Mouse (Mus musculus): Measurements from ENCODE around the gene Ncoa7. TPM values are rescaled to one million over a fixed set of nuclear protein-coding genes. Genes with fewer than 3 reads are reported as not detected.
"Not testable (repeated sequence)": the region's sequence is repeated elsewhere in the genome, so short reads cannot be mapped to it uniquely, and the experiment has no call there.

Ncoa7 gene
- polyA plus RNA-seq, 1 experiment from 2014 or later = 12.4 TPM

DNA sequence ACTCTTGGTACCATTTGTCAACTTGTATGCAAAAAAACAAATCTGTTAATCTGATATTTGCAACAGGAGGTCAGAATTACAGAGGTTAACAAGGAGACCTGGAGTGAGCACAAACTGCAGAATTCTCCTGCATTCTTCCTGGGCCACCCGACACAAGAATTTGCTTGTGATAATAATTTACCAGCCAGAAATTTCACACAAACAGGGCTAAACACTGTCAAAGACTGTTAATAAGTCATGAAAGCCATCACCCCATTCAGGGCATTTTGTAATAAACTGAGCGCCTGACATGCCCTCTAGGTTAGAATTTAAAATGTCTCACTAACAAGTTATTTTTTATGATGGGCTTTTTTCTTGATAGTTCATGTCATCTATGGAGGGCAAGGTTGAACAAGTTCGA lies 12.1 kb downstream of the Ncoa7 start:
- whole genome bisulfite sequencing (ENCODE audit: insufficient replicate concordance) = 81% methylated on average over 3 of the region's 3 CpGs
- Histone ChIP-seq H3K27me3 (ENCODE audit: control insufficient read depth, insufficient read depth, low read depth, low read length) (no peaks in the 10 kb centered on the region), H3K4me2 (ENCODE audit: low read depth, low read length) (no peak overlapping the region), H3K9me3 (replicated peaks; ENCODE audit: control insufficient read depth, low read length) (0 out of 2 replicates have a peak, but pooled peaks cover under 1% of the 10 kb centered on the region), H3K4me3 (ENCODE audit: low read depth, low read length) (no peak overlapping the region), H3K36me3 (ENCODE audit: control insufficient read depth, insufficient read depth) (peaks cover 11% of the 10 kb centered on the region), H3K4me1 (ENCODE audit: control insufficient read depth, low read depth, low read length) (peaks cover 14% of the 10 kb centered on the region), H3K27ac (ENCODE audit: low read length) (no peak overlapping the region), H3K9ac (ENCODE audit: low read depth, low read length) (no peak overlapping the region)
- no peak for ATAC-seq (ENCODE audit: low read depth)

DNA sequence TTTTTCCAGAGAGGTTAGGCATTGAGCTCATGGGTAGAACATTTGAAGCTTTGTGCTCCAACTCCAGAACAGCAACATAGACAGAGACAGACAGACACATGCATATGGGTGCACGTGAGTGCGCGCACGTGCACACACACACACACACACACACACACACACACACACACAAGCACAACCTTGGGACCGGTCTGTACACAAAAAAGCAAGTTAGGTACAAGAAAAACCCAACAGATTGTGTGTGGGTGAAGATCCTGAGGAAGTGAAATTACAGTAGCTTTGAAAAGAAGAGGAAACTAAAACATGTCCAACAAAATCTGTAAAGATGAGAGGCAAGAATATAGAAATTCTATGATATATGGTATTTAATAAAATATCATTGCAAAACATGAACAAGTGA lies 13.6 kb downstream of the Ncoa7 start:
- no peak overlapping the region for H3K4me2 ChIP-seq (ENCODE audit: low read depth, low read length)
- H3K36me3 ChIP-seq (ENCODE audit: control insufficient read depth, insufficient read depth) = peaks cover 3% of the 10 kb centered on the region
- H3K9me3 ChIP-seq (replicated peaks; ENCODE audit: control insufficient read depth, low read length) = no peaks in the 10 kb centered on the region
- no peak for ATAC-seq (ENCODE audit: low read depth)
- WGBS (ENCODE audit: insufficient replicate concordance) = 87% methylated on average over 5 of the region's 5 CpGs
- no peak overlapping the region for H3K27ac ChIP-seq (ENCODE audit: low read length)
- no peak overlapping the region for H3K4me3 ChIP-seq (ENCODE audit: low read depth, low read length)
- H3K9ac ChIP-seq (ENCODE audit: low read depth, low read length) = no peak overlapping the region
- peaks cover 15% of the 10 kb centered on the region for H3K4me1 ChIP-seq (ENCODE audit: control insufficient read depth, low read depth, low read length)
- H3K27me3 ChIP-seq (ENCODE audit: control insufficient read depth, insufficient read depth, low read depth, low read length) = no peaks in the 10 kb centered on the region

GRCm38 (mm10) chr10:30788340-30788721 lies 14.8 kb downstream of the Ncoa7 start:
- Histone ChIP-seq H3K4me1 (ENCODE audit: control insufficient read depth, low read depth, low read length) (peaks cover 21% of the 10 kb centered on the region), H3K4me3 (ENCODE audit: low read depth, low read length) (no peak overlapping the region), H3K9me3 (replicated peaks; ENCODE audit: control insufficient read depth, low read length) (no peaks in the 10 kb centered on the region), H3K4me2 (ENCODE audit: low read depth, low read length) (no peak overlapping the region), H3K27me3 (ENCODE audit: control insufficient read depth, insufficient read depth, low read depth, low read length) (no peaks in the 10 kb centered on the region), H3K27ac (ENCODE audit: low read length) (no peak overlapping the region; the same call in 1 of the 2 replicates), H3K36me3 (ENCODE audit: control insufficient read depth, insufficient read depth) (no peaks in the 10 kb centered on the region), H3K9ac (ENCODE audit: low read depth, low read length) (no peak overlapping the region)
- WGBS (ENCODE audit: insufficient replicate concordance) = 44% methylated on average over 1 of the region's 1 CpGs
- ATAC-seq (ENCODE audit: low read depth) = 0 out of 2 replicates have a peak, but pooled peaks have one; percentile 43

GRCm38 (mm10) chr10:30787684-30788339 lies 15.3 kb downstream of the Ncoa7 start:
- no peaks in the 10 kb centered on the region for H3K9me3 ChIP-seq (replicated peaks; ENCODE audit: control insufficient read depth, low read length)
- H3K27ac ChIP-seq (ENCODE audit: low read length) = no peak overlapping the region; the same call in 1 of the 2 replicates
- H3K4me1 ChIP-seq (ENCODE audit: control insufficient read depth, low read depth, low read length) = peaks cover 21% of the 10 kb centered on the region
- no peaks in the 10 kb centered on the region for H3K27me3 ChIP-seq (ENCODE audit: control insufficient read depth, insufficient read depth, low read depth, low read length)
- H3K9ac ChIP-seq (ENCODE audit: low read depth, low read length) = no peak overlapping the region
- no peak overlapping the region for H3K4me3 ChIP-seq (ENCODE audit: low read depth, low read length)
- peak; percentile 64 for ATAC-seq (ENCODE audit: low read depth)
- WGBS (ENCODE audit: insufficient replicate concordance) = 47% methylated on average over 3 of the region's 3 CpGs
- no peaks in the 10 kb centered on the region for H3K36me3 ChIP-seq (ENCODE audit: control insufficient read depth, insufficient read depth)
- no peak overlapping the region for H3K4me2 ChIP-seq (ENCODE audit: low read depth, low read length)

GRCm38 (mm10) chr10:30786103-30786754 lies 16.9 kb downstream of the Ncoa7 start:
- H3K4me3 ChIP-seq (ENCODE audit: low read depth, low read length) = no peak overlapping the region
- peaks cover 21% of the 10 kb centered on the region for H3K4me1 ChIP-seq (ENCODE audit: control insufficient read depth, low read depth, low read length)
- no peaks in the 10 kb centered on the region for H3K36me3 ChIP-seq (ENCODE audit: control insufficient read depth, insufficient read depth)
- WGBS (ENCODE audit: insufficient replicate concordance) = 86% methylated on average over 5 of the region's 5 CpGs
- H3K4me2 ChIP-seq (ENCODE audit: low read depth, low read length) = no peak overlapping the region
- no peaks in the 10 kb centered on the region for H3K27me3 ChIP-seq (ENCODE audit: control insufficient read depth, insufficient read depth, low read depth, low read length)
- no peak overlapping the region for H3K9ac ChIP-seq (ENCODE audit: low read depth, low read length)
- no peaks in the 10 kb centered on the region for H3K9me3 ChIP-seq (replicated peaks; ENCODE audit: control insufficient read depth, low read length)
- H3K27ac ChIP-seq (ENCODE audit: low read length) = no peak overlapping the region
- no peak for ATAC-seq (ENCODE audit: low read depth)

GRCm38 (mm10) chr10:30780921-30781320 lies 22.2 kb downstream of the Ncoa7 start:
- ATAC-seq (ENCODE audit: low read depth) = not testable (repeated sequence)

GRCm38 (mm10) chr10:30778240-30778639 lies 24.9 kb downstream of the Ncoa7 start:
- H3K36me3 ChIP-seq (ENCODE audit: control insufficient read depth, insufficient read depth) = no peaks in the 10 kb centered on the region
- H3K27me3 ChIP-seq (ENCODE audit: control insufficient read depth, insufficient read depth, low read depth, low read length) = no peaks in the 10 kb centered on the region
- no peak overlapping the region for H3K27ac ChIP-seq (ENCODE audit: low read length)
- H3K9me3 ChIP-seq (replicated peaks; ENCODE audit: control insufficient read depth, low read length) = no peaks in the 10 kb centered on the region
- WGBS (ENCODE audit: insufficient replicate concordance) = 68% methylated on average over 3 of the region's 3 CpGs
- H3K4me2 ChIP-seq (ENCODE audit: low read depth, low read length) = no peak overlapping the region
- no peak overlapping the region for H3K4me3 ChIP-seq (ENCODE audit: low read depth, low read length)
- H3K9ac ChIP-seq (ENCODE audit: low read depth, low read length) = no peak overlapping the region
- ATAC-seq (ENCODE audit: low read depth) = no peak
- H3K4me1 ChIP-seq (ENCODE audit: control insufficient read depth, low read depth, low read length) = no peaks in the 10 kb centered on the region; the same call in none of the 2 replicates

More at GRCm38 (mm10) chr10:30780921-30781320, 22.2 kb downstream of the Ncoa7 start:
- H3K9ac ChIP-seq (ENCODE audit: low read depth, low read length); H3K27me3 ChIP-seq (ENCODE audit: control insufficient read depth, insufficient read depth, low read depth, low read length); H3K4me3 ChIP-seq (ENCODE audit: low read depth, low read length); H3K4me1 ChIP-seq (ENCODE audit: control insufficient read depth, low read depth, low read length); H3K9me3 ChIP-seq (replicated peaks; ENCODE audit: control insufficient read depth, low read length); H3K27ac ChIP-seq (ENCODE audit: low read length); H3K4me2 ChIP-seq (ENCODE audit: low read depth, low read length); H3K36me3 ChIP-seq (ENCODE audit: control insufficient read depth, insufficient read depth): not testable (repeated sequence)
- WGBS (ENCODE audit: insufficient replicate concordance) = 86% methylated on average over 9 of the region's 9 CpGs

- Histone ChIP-seq H3K9me3 (replicated peaks; ENCODE audit: control insufficient read depth, low read length) (no peaks in the 10 kb centered on the region), H3K27me3 (ENCODE audit: control insufficient read depth, insufficient read depth, low read depth, low read length) (no peaks in the 10 kb centered on the region), H3K4me2 (ENCODE audit: low read depth, low read length) (no peak overlapping the region), H3K36me3 (ENCODE audit: control insufficient read depth, insufficient read depth) (peaks cover 5% of the 10 kb centered on the region), H3K27ac (ENCODE audit: low read length) (no peak overlapping the region), H3K4me3 (ENCODE audit: low read depth, low read length) (no peak overlapping the region), H3K4me1 (ENCODE audit: control insufficient read depth, low read depth, low read length) (no peaks in the 10 kb centered on the region; the same call in none of the 2 replicates), H3K9ac (ENCODE audit: low read depth, low read length) (no peak overlapping the region)
- WGBS (ENCODE audit: insufficient replicate concordance) = 93% methylated on average over 2 of the region's 2 CpGs
- no peak for ATAC-seq (ENCODE audit: low read depth)
Observed at GRCm38 (mm10) chr10:30775987-30776386, 27.1 kb downstream of the Ncoa7 start.

- ATAC-seq (ENCODE audit: low read depth) = no peak
- 89% methylated on average over 5 of the region's 5 CpGs for WGBS (ENCODE audit: insufficient replicate concordance)
- no peak overlapping the region for H3K4me3 ChIP-seq (ENCODE audit: low read depth, low read length)
- no peaks in the 10 kb centered on the region for H3K9me3 ChIP-seq (replicated peaks; ENCODE audit: control insufficient read depth, low read length)
- H3K9ac ChIP-seq (ENCODE audit: low read depth, low read length) = no peak overlapping the region
- H3K4me1 ChIP-seq (ENCODE audit: control insufficient read depth, low read depth, low read length) = no peaks in the 10 kb centered on the region; the same call in none of the 2 replicates
- H3K27me3 ChIP-seq (ENCODE audit: control insufficient read depth, insufficient read depth, low read depth, low read length) = no peaks in the 10 kb centered on the region
- no peak overlapping the region for H3K4me2 ChIP-seq (ENCODE audit: low read depth, low read length)
- no peak overlapping the region for H3K27ac ChIP-seq (ENCODE audit: low read length)
- peaks cover 5% of the 10 kb centered on the region for H3K36me3 ChIP-seq (ENCODE audit: control insufficient read depth, insufficient read depth)
Observed at GRCm38 (mm10) chr10:30775568-30775967, 27.6 kb downstream of the Ncoa7 start.

Measured in liver, embryonic 16.5 days (tissue).